Mouse (Mus musculus): Measurements from ENCODE around the gene Pabpc5.

Pabpc5 gene

GRCm38 (mm10) chrX:119927081-119927571, at the start of gene Pabpc5:
Pabpc5 (plus strand) TSS chrX:119927196.
- DNase-seq (ENCODE audit: low spot score) = peak; percentile 22

DNA sequence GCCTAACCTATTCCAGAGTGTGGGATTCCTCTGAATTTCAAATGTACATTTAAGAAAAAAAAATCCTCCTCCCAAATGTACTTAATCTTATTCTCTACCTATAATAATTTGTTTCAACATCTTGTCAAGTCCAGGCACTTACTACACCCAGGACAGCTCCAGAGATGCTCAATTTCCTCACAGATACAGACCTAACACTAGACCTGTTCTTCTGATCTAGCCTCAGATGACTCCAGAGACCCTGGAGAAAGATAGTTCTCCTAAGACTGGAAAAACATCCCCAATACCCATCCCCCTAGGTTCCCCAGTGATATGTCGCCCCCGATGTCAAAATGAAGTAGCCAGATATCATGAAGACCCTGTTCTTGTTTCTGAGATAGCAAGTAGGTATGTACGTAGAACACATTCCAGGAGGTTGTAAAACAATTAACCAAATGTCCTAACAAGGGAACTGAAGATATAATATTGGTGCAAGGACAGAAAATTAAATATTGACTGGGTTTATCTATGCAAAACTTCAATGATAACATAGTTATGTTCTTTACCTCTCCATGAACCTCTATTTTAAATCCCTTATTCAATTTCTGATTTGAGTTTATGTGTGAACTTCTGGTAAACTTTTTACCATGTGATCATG, 39.9 kb upstream of the Pabpc5 start:
- no peak for DNase-seq (ENCODE audit: low spot score)

GRCm38 (mm10) chrX:119888326-119888920, 38.6 kb upstream of the Pabpc5 start:
- DNase-seq (ENCODE audit: low spot score) = no peak

- DNase-seq (ENCODE audit: low spot score) = no peak
Observed at GRCm38 (mm10) chrX:119927852-119928251, 856 bp downstream of the Pabpc5 start.

Data from layer of hippocampus, adult 9-10 months (tissue).